In the genomic region with DNA sequence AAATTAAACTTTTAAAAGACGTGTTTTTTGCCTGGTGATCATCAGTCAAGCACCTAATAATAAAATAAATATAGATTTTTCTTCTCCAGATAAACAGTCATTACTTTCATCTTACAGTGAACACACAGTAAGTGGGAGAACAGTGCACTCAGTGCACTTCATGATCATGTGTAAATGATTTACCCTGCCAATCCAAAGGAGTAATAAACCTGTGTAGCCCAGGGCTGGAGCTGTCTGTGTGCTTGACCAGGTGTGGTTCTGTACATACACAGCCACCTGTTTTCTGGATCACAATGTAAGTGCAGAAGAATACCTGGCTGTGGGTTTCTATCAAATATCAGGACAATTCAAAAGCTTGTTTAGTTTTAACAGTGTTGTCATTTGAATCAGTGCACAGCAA, we compare ENCODE assay signal across 18 mouse cellular contexts.
DNase-seq lines count a peak whose midpoint lies in the region; ATAC-seq lines count a peak whose summit lies in the region.
"Had no signal": no experiment of that assay in that cellular context is flagged by ENCODE, and none has a peak within 500 bp of the region (broad histone marks: within the 10 kb centered on the region; RNA-seq: fewer than 3 reads in every experiment).

No protein-coding gene starts in this region.

- H3K4me2 ChIP-seq in kidney, embryonic 14.5 days (replicated peaks; ENCODE audit: low read depth, low read length), result no peak overlapping the region
- H3K4me2 ChIP-seq in intestine, embryonic 15.5 days (replicated peaks), result no peak overlapping the region
- H3K4me2 ChIP-seq: embryonic facial prominence, embryonic 13.5 days; forebrain, embryonic 12.5 days; heart, embryonic 13.5 days; hindbrain, embryonic 12.5 days had no signal

- H3K4me1 ChIP-seq in kidney, embryonic 14.5 days (ENCODE audit: control insufficient read depth, insufficient read depth, low read length), result no peaks in the 10 kb centered on the region
- H3K4me1 ChIP-seq in intestine, embryonic 15.5 days (replicated peaks), result no peaks in the 10 kb centered on the region
- H3K4me1 ChIP-seq: embryonic facial prominence, embryonic 13.5 days; forebrain, embryonic 12.5 days; heart, embryonic 13.5 days; hindbrain, embryonic 12.5 days had no signal

- 43% methylated on average over 1 of the region's 1 CpGs for WGBS in kidney, embryonic 14.5 days
- WGBS in intestine, embryonic 15.5 days, result 31% methylated on average over 1 of the region's 1 CpGs

- no peak overlapping the region for H3K27ac ChIP-seq in kidney, embryonic 14.5 days (ENCODE audit: low read depth, low read length)
- no peak overlapping the region for H3K27ac ChIP-seq in intestine, embryonic 15.5 days
- H3K27ac ChIP-seq: embryonic facial prominence, embryonic 13.5 days; forebrain, embryonic 12.5 days; heart, embryonic 13.5 days; hindbrain, embryonic 12.5 days had no signal

- no peaks in the 10 kb centered on the region for H3K9me3 ChIP-seq in kidney, embryonic 14.5 days (ENCODE audit: control insufficient read depth, low read length)
- H3K9me3 ChIP-seq in intestine, embryonic 15.5 days, result no peaks in the 10 kb centered on the region
- H3K9me3 ChIP-seq: embryonic facial prominence, embryonic 13.5 days; forebrain, embryonic 12.5 days; heart, embryonic 13.5 days; hindbrain, embryonic 12.5 days had no signal

- no peak for DNase-seq in kidney, adult 8-10 months
- DNase-seq in kidney, postnatal 36 days, result peak; percentile 1 to 2
- no peak for DNase-seq in kidney, adult 18-20 months
- DNase-seq in adrenal gland, postnatal 4 days (ENCODE audit: low spot score in 2 of 2), result no peak
- DNase-seq in adrenal gland, adult (ENCODE audit: inconsistent age in 2 of 2, low spot score in 1 of 2), result no peak
- DNase-seq: adrenal gland, postnatal 14 days; cerebellum, adult 18-20 months; cerebellum, adult 9-11 months; cerebellum, postnatal 36 days; gastrocnemius, postnatal 14 days; heart, postnatal 36 days had no signal

- no peak overlapping the region for H3K4me3 ChIP-seq in kidney, embryonic 14.5 days (ENCODE audit: low read length)
- no peak overlapping the region for H3K4me3 ChIP-seq in intestine, embryonic 15.5 days (replicated peaks)
- H3K4me3 ChIP-seq: embryonic facial prominence, embryonic 13.5 days; forebrain, embryonic 12.5 days; heart, embryonic 13.5 days; hindbrain, embryonic 12.5 days had no signal

- no peak overlapping the region for H3K9ac ChIP-seq in kidney, embryonic 14.5 days (ENCODE audit: low read depth, low read length)
- H3K9ac ChIP-seq in intestine, embryonic 15.5 days, result no peak overlapping the region
- H3K9ac ChIP-seq: embryonic facial prominence, embryonic 13.5 days; forebrain, embryonic 12.5 days; heart, embryonic 13.5 days; hindbrain, embryonic 12.5 days had no signal

- no peaks in the 10 kb centered on the region for H3K27me3 ChIP-seq in kidney, embryonic 14.5 days (ENCODE audit: control insufficient read depth, insufficient read depth, low read length)
- H3K27me3 ChIP-seq in intestine, embryonic 15.5 days (replicated peaks), result no peaks in the 10 kb centered on the region
- H3K27me3 ChIP-seq: embryonic facial prominence, embryonic 13.5 days; forebrain, embryonic 12.5 days; heart, embryonic 13.5 days; hindbrain, embryonic 12.5 days had no signal

- no peaks in the 10 kb centered on the region for H3K36me3 ChIP-seq in kidney, embryonic 14.5 days (ENCODE audit: control insufficient read depth, insufficient read depth, low read length)
- H3K36me3 ChIP-seq in intestine, embryonic 15.5 days, result no peaks in the 10 kb centered on the region
- H3K36me3 ChIP-seq: embryonic facial prominence, embryonic 13.5 days; forebrain, embryonic 12.5 days; heart, embryonic 13.5 days; hindbrain, embryonic 12.5 days had no signal

- ATAC-seq in kidney, embryonic 14.5 days (ENCODE audit: low FRiP score, low TSS enrichment), result peak; percentile 72; the same call in 1 of the 2 replicates
- ATAC-seq in intestine, embryonic 15.5 days, result peak; percentile 100
- ATAC-seq: forebrain, embryonic 16.5 days had no signal

Comparison
In these comparisons a context has a peak if more than half of its experiments do, and no peak if none do; other contexts are left out.
1. DNase-seq: peak in kidney, postnatal 36 days (2 of 2); none in kidney, adult 8-10 months (0 of 2), kidney, adult 18-20 months (single experiment), adrenal gland, postnatal 4 days (0 of 2) and adrenal gland, adult (0 of 2).